ENCODE assay signal across 9 mouse cellular contexts in genomic region chr6:145022966-145023725, GRCm38 (mm10). TPM values are rescaled to one million over a fixed set of nuclear protein-coding genes. Genes with fewer than 3 reads are reported as not detected.
DNase-seq lines count a peak whose midpoint lies in the region; ATAC-seq and TF ChIP-seq lines count a peak whose summit lies in the region.
"Had no signal": no experiment of that assay in that cellular context is flagged by ENCODE, and none has a peak within 500 bp of the region (broad histone marks: within the 10 kb centered on the region; RNA-seq: fewer than 3 reads in every experiment).

No protein-coding gene starts in this region.

- no peak; the same call in 1 of the 2 replicates for ATAC-seq in forebrain, embryonic 14.5 days
- ATAC-seq in forebrain, embryonic 16.5 days, result no peak
- no peak for ATAC-seq in lung, embryonic 14.5 days (ENCODE audit: insufficient read depth)

- H3K9ac ChIP-seq in forebrain, embryonic 14.5 days (ENCODE audit: low read length), result no peak overlapping the region
- H3K9ac ChIP-seq in forebrain, embryonic 16.5 days (replicated peaks; ENCODE audit: low read depth, low read length), result no peak overlapping the region
- no peak overlapping the region for H3K9ac ChIP-seq in lung, embryonic 14.5 days
- H3K9ac ChIP-seq: neural tube, embryonic 12.5 days had no signal

- no peaks in the 10 kb centered on the region for H3K4me1 ChIP-seq in forebrain, embryonic 14.5 days (ENCODE audit: control insufficient read depth, insufficient read depth, low read length)
- no peaks in the 10 kb centered on the region for H3K4me1 ChIP-seq in forebrain, embryonic 16.5 days (replicated peaks; ENCODE audit: control insufficient read depth, insufficient read depth, low read length)
- H3K4me1 ChIP-seq in lung, embryonic 14.5 days (ENCODE audit: insufficient read depth), result no peaks in the 10 kb centered on the region

- H3K4me3 ChIP-seq in forebrain, embryonic 14.5 days (ENCODE audit: low read depth, low read length), result no peak overlapping the region
- no peak overlapping the region for H3K4me3 ChIP-seq in forebrain, embryonic 16.5 days (replicated peaks; ENCODE audit: low read length)
- H3K4me3 ChIP-seq in lung, embryonic 14.5 days (ENCODE audit: low read depth, low read length), result no peak overlapping the region
- H3K4me3 ChIP-seq: neural tube, embryonic 12.5 days had no signal

- 83% methylated on average over 14 of the region's 14 CpGs for WGBS in forebrain, embryonic 14.5 days
- 79% methylated on average over 14 of the region's 14 CpGs for WGBS in forebrain, embryonic 16.5 days
- WGBS in lung, embryonic 14.5 days, result 84% methylated on average over 14 of the region's 14 CpGs

- no peak overlapping the region for H3K27ac ChIP-seq in forebrain, embryonic 14.5 days (ENCODE audit: low read depth, low read length)
- H3K27ac ChIP-seq in forebrain, embryonic 16.5 days (ENCODE audit: low read length), result no peak overlapping the region
- no peak overlapping the region for H3K27ac ChIP-seq in lung, embryonic 14.5 days (ENCODE audit: low read depth)
- H3K27ac ChIP-seq: neural tube, embryonic 12.5 days had no signal

- peak; percentile 79 for TF ChIP-seq CTCF in lung, embryonic 14.5 days (IDR thresholded peaks at IDR 0.05; ENCODE audit: low read depth)

- no peak overlapping the region for H3K4me2 ChIP-seq in forebrain, embryonic 14.5 days (ENCODE audit: low read length)
- no peak overlapping the region for H3K4me2 ChIP-seq in forebrain, embryonic 16.5 days (ENCODE audit: low read length)
- H3K4me2 ChIP-seq in lung, embryonic 14.5 days, result no peak overlapping the region
- H3K4me2 ChIP-seq: neural tube, embryonic 12.5 days had no signal

- DNase-seq in forebrain, embryonic 14.5 days (ENCODE audit: low spot score), result peak; percentile 58
- peak; percentile 72 for DNase-seq in lung, embryonic 14.5 days
- no peak for DNase-seq in lung, postnatal 25 days (ENCODE audit: low spot score)
- peak; percentile 63 for DNase-seq in WW6 (ENCODE audit: low read depth, low spot score)
- DNase-seq in forelimb bud, embryonic 11.5 days (ENCODE audit: low read depth, low spot score), result peak; percentile 53
- peak; percentile 14 for DNase-seq in spleen, adult 12 weeks (ENCODE audit: low spot score)
- no peak for DNase-seq in cerebellum, adult 9-11 months

- H3K27me3 ChIP-seq in forebrain, embryonic 14.5 days (replicated peaks; ENCODE audit: control insufficient read depth, insufficient read depth, low read length), result no peaks in the 10 kb centered on the region
- no peaks in the 10 kb centered on the region for H3K27me3 ChIP-seq in forebrain, embryonic 16.5 days (replicated peaks; ENCODE audit: control insufficient read depth, insufficient read depth, low read length)
- no peaks in the 10 kb centered on the region for H3K27me3 ChIP-seq in lung, embryonic 14.5 days (ENCODE audit: insufficient read depth, low read length)
- H3K27me3 ChIP-seq: neural tube, embryonic 12.5 days had no signal

- H3K9me3 ChIP-seq in forebrain, embryonic 14.5 days (replicated peaks; ENCODE audit: control insufficient read depth, low read length), result no peaks in the 10 kb centered on the region
- no peaks in the 10 kb centered on the region; the same call in 1 of the 2 replicates for H3K9me3 ChIP-seq in forebrain, embryonic 16.5 days (ENCODE audit: control insufficient read depth, low read length)
- H3K9me3 ChIP-seq in lung, embryonic 14.5 days (ENCODE audit: low read depth, low read length), result no peaks in the 10 kb centered on the region
- H3K9me3 ChIP-seq: neural tube, embryonic 12.5 days had no signal

- peaks cover 59% of the 10 kb centered on the region for H3K36me3 ChIP-seq in forebrain, embryonic 14.5 days (ENCODE audit: control insufficient read depth, insufficient read depth, low read length)
- peaks cover 33% of the 10 kb centered on the region for H3K36me3 ChIP-seq in forebrain, embryonic 16.5 days (ENCODE audit: control insufficient read depth, insufficient read depth)
- H3K36me3 ChIP-seq in lung, embryonic 14.5 days (ENCODE audit: insufficient read depth), result no peaks in the 10 kb centered on the region

RNA-seq across cellular contexts. Expression of gene Bcat1, which starts 52.8 kb away (rescaled TPM):
- polyA plus RNA-seq in forebrain, embryonic 14.5 days (2014; fragmentation: Nextera tagmentation; extraction: Ambion mirVana), result 105 and 111 TPM in 2 replicates
- 108 and 110 TPM in 2 replicates for polyA plus RNA-seq in forebrain, embryonic 16.5 days (2015; fragmentation: Nextera tagmentation; extraction: Ambion mirVana)
- polyA plus RNA-seq in lung, embryonic 14.5 days (2014; fragmentation: Nextera tagmentation; extraction: Ambion mirVana), result 13.6 and 14.9 TPM in 2 replicates

Comparison
In these comparisons a context has a peak if more than half of its experiments do, and no peak if none do; other contexts are left out.
1. DNase-seq: peak in forebrain, embryonic 14.5 days (single experiment), lung, embryonic 14.5 days (single experiment), WW6 (single experiment), forelimb bud, embryonic 11.5 days (single experiment) and spleen, adult 12 weeks (single experiment); none in lung, postnatal 25 days (single experiment) and cerebellum, adult 9-11 months (single experiment).